Mouse (Mus musculus): ENCODE measurements at regions not wholly inside any gene's neighbourhood (a gene's known extent, or its start where the extent isn't known, plus 50 kb on each side); places are given as distances from the start of the nearest gene placed in this dataset.
A peak's percentile ranks its signal among the peaks of the same experiment; 100 is the strongest.

GRCm38 (mm10) chr3:20695322-20695859, 328.4 kb upstream of the Agtr1b start:
- Histone ChIP-seq H3K27me3 (replicated peaks; ENCODE audit: control insufficient read depth, insufficient read depth, low read length) (no peaks in the 10 kb centered on the region; the same call in 1 of the 2 replicates), H3K4me1 (ENCODE audit: control insufficient read depth, insufficient read depth, low read length) (no peaks in the 10 kb centered on the region), H3K36me3 (ENCODE audit: control insufficient read depth, insufficient read depth, low read length) (no peaks in the 10 kb centered on the region), H3K27ac (ENCODE audit: insufficient read depth, low read depth, low read length) (no peak overlapping the region), H3K4me3 (ENCODE audit: insufficient read depth, low read depth, low read length) (no peak overlapping the region)
- WGBS: 91% methylated on average over 2 of the region's 2 CpGs
- TF ChIP-seq CTCF (conservative IDR thresholded peaks at IDR 0.05; ENCODE audit: insufficient read depth, insufficient read length, low read depth, low read length): no peak
- no peak for TF ChIP-seq POLR2A (IDR thresholded peaks at IDR 0.05; ENCODE audit: low read depth, low read length)
- no peak for DNase-seq

- Histone ChIP-seq H3K27ac (ENCODE audit: insufficient read depth, low read depth, low read length) (no peak overlapping the region), H3K27me3 (replicated peaks; ENCODE audit: control insufficient read depth, insufficient read depth, low read length) (no peaks in the 10 kb centered on the region), H3K4me1 (ENCODE audit: control insufficient read depth, insufficient read depth, low read length) (no peaks in the 10 kb centered on the region), H3K4me3 (ENCODE audit: insufficient read depth, low read depth, low read length) (no peak overlapping the region), H3K36me3 (ENCODE audit: control insufficient read depth, insufficient read depth, low read length) (no peaks in the 10 kb centered on the region)
- TF ChIP-seq CTCF (conservative IDR thresholded peaks at IDR 0.05; ENCODE audit: insufficient read depth, insufficient read length, low read depth, low read length): no peak
- DNase-seq: no peak
- WGBS: 76% methylated on average over 6 of the region's 6 CpGs
These were observed 314.0 kb upstream of the Agtr1b start for GRCm38 (mm10) chr3:20680944-20681494.

DNA sequence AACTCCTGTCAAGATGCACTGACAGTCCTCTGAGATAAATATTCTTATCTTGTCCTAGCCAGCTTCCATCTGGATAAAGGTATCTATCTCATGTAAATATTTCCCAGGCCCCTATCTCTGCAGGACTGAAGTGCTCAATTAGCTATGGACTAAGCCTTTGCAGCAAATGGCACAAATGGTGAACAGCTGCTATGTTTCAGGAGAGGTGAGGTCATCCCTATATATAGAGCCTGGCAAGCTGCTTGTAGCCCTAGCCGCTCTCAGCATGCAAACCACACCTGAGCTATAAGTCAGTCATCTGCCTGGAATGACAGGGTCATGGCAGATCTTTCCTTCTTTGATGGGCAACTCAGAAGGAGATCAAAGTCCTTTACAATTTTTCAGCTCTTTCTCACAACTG, 294.9 kb upstream of the Agtr1b start:
- TF ChIP-seq POLR2A (IDR thresholded peaks at IDR 0.05; ENCODE audit: low read depth, low read length): no peak
- no peak for TF ChIP-seq CTCF (conservative IDR thresholded peaks at IDR 0.05; ENCODE audit: insufficient read depth, insufficient read length, low read depth, low read length)
- Histone ChIP-seq H3K36me3 (ENCODE audit: control insufficient read depth, insufficient read depth, low read length) (no peaks in the 10 kb centered on the region), H3K27me3 (replicated peaks; ENCODE audit: control insufficient read depth, insufficient read depth, low read length) (no peaks in the 10 kb centered on the region), H3K4me1 (ENCODE audit: control insufficient read depth, insufficient read depth, low read length) (no peaks in the 10 kb centered on the region), H3K27ac (ENCODE audit: insufficient read depth, low read depth, low read length) (no peak overlapping the region), H3K4me3 (ENCODE audit: insufficient read depth, low read depth, low read length) (no peak overlapping the region)
- WGBS: 59% methylated on average over 1 of the region's 1 CpGs
- no peak for DNase-seq

DNA sequence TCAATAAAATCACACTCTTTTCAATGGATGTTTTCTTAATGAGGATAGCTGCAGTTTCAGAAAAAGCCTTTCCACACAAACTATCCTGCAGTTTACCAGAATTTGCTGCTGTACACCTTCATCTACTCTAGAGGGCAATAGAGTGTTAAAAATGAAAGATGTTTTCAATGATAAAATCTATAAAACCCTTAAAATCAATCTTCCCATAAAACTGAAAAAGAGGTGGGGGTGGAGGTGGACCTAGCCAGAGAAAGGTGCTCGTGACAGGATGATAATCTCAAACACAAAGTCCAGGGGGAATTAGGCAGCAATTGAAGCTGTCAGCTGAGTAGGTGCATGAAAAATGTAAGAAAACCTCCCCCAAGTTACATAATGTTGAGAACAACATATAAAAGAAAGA, 288.4 kb upstream of the Agtr1b start:
- DNase-seq: peak; percentile 28
- no peak overlapping the region for H3K27ac ChIP-seq (ENCODE audit: insufficient read depth, low read depth, low read length)
- no peak overlapping the region for H3K4me3 ChIP-seq (ENCODE audit: insufficient read depth, low read depth, low read length)
- no peaks in the 10 kb centered on the region; the same call in 1 of the 2 replicates for H3K4me1 ChIP-seq (ENCODE audit: control insufficient read depth, insufficient read depth, low read length)
- no peaks in the 10 kb centered on the region for H3K36me3 ChIP-seq (ENCODE audit: control insufficient read depth, insufficient read depth, low read length)
- 0 out of 2 replicates have a peak, but pooled peaks have one; percentile 1 for TF ChIP-seq CTCF (conservative IDR thresholded peaks at IDR 0.05; ENCODE audit: insufficient read depth, insufficient read length, low read depth, low read length)
- TF ChIP-seq POLR2A (IDR thresholded peaks at IDR 0.05; ENCODE audit: low read depth, low read length): no peak
- 8% methylated on average over 1 of the region's 1 CpGs for WGBS
- H3K27me3 ChIP-seq (replicated peaks; ENCODE audit: control insufficient read depth, insufficient read depth, low read length): no peaks in the 10 kb centered on the region

Data from kidney, adult 2 months (tissue).